Mouse (Mus musculus) midbrain, embryonic 16.5 days (tissue): ENCODE results near the gene Mageb16. TPM values are rescaled to one million over a fixed set of nuclear protein-coding genes. Genes with fewer than 3 reads are reported as not detected.

Experiments used
- ATAC-seq: fragments of 200-750 bp; cut with Nextera tagmentation; 2 replicates; pipeline ENCODE4 v1.8.0; 2017; ENCODE audit warnings: moderate TSS enrichment
- H3K27ac ChIP-seq: fragments of 300-500 bp; sonication (generic); 2 replicates; pipeline ENCODE4 v1.5.1; 2014; ENCODE audit warnings: mild to moderate bottlenecking, low read length, mixed read lengths
- H3K27me3 ChIP-seq: fragments of 300-500 bp; sonication (generic); 2 replicates; pipeline ENCODE4 v1.6.1; 2014; ENCODE audit warnings: low read depth, low read length, mixed read lengths; ENCODE audit not compliant: control insufficient read depth, insufficient read depth
- H3K36me3 ChIP-seq: fragments of 300-500 bp; sonication (generic); 2 replicates; pipeline ENCODE4 v1.6.1; 2014; ENCODE audit warnings: mild to moderate bottlenecking, low read length, moderate library complexity, mixed read lengths; ENCODE audit not compliant: control insufficient read depth, insufficient read depth
- H3K4me1 ChIP-seq: fragments of 300-500 bp; sonication (generic); 2 replicates; pipeline ENCODE4 v1.6.1; 2014; ENCODE audit warnings: mild to moderate bottlenecking, low read length, mixed read lengths; ENCODE audit not compliant: control insufficient read depth, insufficient read depth
- H3K4me2 ChIP-seq: fragments of 300-500 bp; sonication (generic); 2 replicates; pipeline ENCODE4 v1.6.1; 2014; ENCODE audit warnings: mild to moderate bottlenecking, low read length, mixed read lengths
- H3K4me3 ChIP-seq: fragments of 300-500 bp; sonication (generic); 2 replicates; pipeline ENCODE4 v1.5.1; 2014; ENCODE audit warnings: low read depth, mild to moderate bottlenecking, low read length, moderate library complexity, mixed read lengths
- H3K9ac ChIP-seq: fragments of 300-500 bp; sonication (generic); 2 replicates; pipeline ENCODE4 v1.6.1; 2014; ENCODE audit warnings: low read depth, low read length, mixed read lengths
- H3K9me3 ChIP-seq: fragments of 300-500 bp; sonication (generic); replicated peaks from 2 replicates; pipeline ENCODE4 v1.6.1; 2014; ENCODE audit warnings: mild to moderate bottlenecking, low read length, mixed read lengths; ENCODE audit not compliant: control insufficient read depth, poor library complexity, severe bottlenecking
- WGBS: fragments of 180-500 bp; shearing (Covaris S2); extraction: QIAGEN DNeasy Blood & Tissue Kit; methylation state at CpG from one replicate; pipeline ENCODE4 v1.1.7; 2014; 5-methylcytosine and 5-hydroxymethylcytosine counted together
- polyA plus RNA-seq: library from polyadenylated mRNA; unstranded; fragments of >200 nt; fragmentation: Nextera tagmentation; extraction: Ambion mirVana; gene quantifications from 2 replicates; pipeline ENCODE4 v1.2.1, GENCODE M21; 2015

Mageb16 gene
- polyA plus RNA-seq: 0.22 and 0.38 TPM in 2 replicates

DNA sequence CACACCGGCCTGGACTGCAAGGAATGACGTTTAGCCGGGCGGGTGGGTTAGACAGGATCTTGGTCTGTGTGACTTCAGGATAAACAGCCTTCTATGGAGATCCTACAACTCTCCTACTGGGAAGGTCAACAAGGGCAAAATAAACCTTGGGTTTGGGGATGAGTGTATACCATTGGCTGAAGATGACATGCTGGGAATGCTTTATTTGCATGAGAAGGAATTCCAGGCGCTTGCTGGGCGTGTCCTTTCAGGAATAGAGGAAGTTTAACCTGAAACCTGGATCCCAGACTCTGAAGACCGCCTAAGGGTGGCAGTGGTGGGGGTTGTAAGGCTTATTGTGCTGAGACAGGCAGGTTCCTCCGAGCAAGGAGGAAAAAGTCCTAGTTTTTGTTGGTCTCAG lies at the start of gene Mageb16:
TSS of gene Mageb16 (minus strand) at position 25 of the 400 bp plus-strand sequence.
- Histone ChIP-seq H3K4me2 (no peak within 1 kb of the TSS), H3K4me3 (no peak within 1 kb of the TSS), H3K4me1 (no peaks in the 10 kb centered on the region), H3K9me3 (no peaks in the 10 kb centered on the region), H3K27ac (no peak within 1 kb of the TSS), H3K27me3 (no peaks in the 10 kb centered on the region), H3K9ac (no peak within 1 kb of the TSS), H3K36me3 (no peaks in the 10 kb centered on the region)
- no peak for ATAC-seq
- 63% methylated on average over 8 of the region's 8 CpGs for WGBS

DNA sequence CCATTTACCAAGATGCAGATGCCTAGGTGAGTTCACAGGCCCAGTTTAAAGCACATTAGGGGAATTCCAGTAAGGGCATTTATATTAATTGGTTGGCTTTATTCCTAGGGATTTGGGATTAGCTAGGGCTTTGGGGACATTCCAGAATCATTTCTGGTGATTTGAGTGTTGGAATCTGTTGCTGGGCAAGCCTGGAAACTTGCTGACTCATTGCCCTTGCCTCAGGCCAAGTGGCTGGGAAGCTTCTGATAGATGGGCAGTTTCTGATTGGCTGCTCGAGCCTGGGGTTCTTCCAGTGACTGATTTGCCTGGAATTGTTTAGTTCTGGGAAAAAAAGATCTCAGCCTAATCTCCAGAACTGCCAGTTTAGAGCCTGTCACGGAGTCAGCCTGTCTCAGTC lies 20.1 kb downstream of the Mageb16 start:
- H3K4me2 ChIP-seq: no peak overlapping the region
- no peaks in the 10 kb centered on the region for H3K36me3 ChIP-seq
- H3K9ac ChIP-seq: no peak overlapping the region
- ATAC-seq: no peak
- no peak overlapping the region for H3K4me3 ChIP-seq
- 50% methylated on average over 2 of the region's 2 CpGs for WGBS
- H3K4me1 ChIP-seq: no peaks in the 10 kb centered on the region
- H3K27me3 ChIP-seq: no peaks in the 10 kb centered on the region
- H3K27ac ChIP-seq: no peak overlapping the region
- H3K9me3 ChIP-seq: no peaks in the 10 kb centered on the region

DNA sequence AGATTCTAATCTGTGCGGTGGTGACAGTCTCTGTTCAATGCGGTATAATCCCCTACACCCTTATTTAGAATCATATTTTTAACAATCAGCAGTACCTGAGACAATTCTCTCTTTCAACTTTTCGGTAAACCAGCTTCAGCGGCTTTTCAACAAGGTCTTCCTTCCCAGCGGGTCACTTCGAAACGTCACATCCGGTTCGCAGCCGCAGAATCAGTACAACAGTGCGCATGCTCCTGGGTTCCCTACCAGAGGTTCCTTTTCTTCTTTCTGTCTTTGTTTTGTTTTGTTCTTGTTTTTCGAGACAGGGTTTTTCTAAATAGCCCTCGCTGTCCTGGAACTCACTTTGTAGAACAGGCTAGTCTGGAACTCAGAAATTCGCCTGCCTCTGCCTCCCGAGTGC lies 35.8 kb downstream of the Mageb16 start:
- Histone ChIP-seq H3K9me3 (no peaks in the 10 kb centered on the region), H3K4me2 (no peak overlapping the region), H3K4me1 (no peaks in the 10 kb centered on the region), H3K4me3 (no peak overlapping the region), H3K27me3 (no peaks in the 10 kb centered on the region), H3K9ac (no peak overlapping the region), H3K27ac (no peak overlapping the region), H3K36me3 (no peaks in the 10 kb centered on the region)
- ATAC-seq: no peak
- WGBS: 90% methylated on average over 15 of the region's 15 CpGs

DNA sequence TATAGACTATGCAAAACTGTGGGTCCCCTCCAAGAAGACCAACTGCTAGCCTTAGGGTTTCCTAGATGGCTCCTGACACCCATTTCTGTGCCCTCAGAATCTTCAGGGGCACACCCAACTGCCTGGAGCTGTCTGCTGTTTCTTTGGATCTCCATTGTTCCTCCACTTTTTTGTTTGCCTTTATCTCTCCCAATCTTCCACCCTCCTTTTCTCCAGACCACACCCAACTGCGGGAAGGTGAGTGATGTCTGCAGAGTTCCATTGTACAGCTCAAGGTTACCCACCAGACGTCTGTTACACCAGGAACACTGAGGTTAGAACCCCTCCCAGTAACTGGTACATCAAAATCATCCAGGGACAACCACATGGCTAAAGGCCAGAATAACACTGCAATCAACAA lies 64.8 kb downstream of the Mageb16 start:
- no peak overlapping the region for H3K9ac ChIP-seq
- WGBS: 87% methylated on average over 2 of the region's 2 CpGs
- no peaks in the 10 kb centered on the region for H3K4me1 ChIP-seq
- no peaks in the 10 kb centered on the region for H3K27me3 ChIP-seq
- ATAC-seq: no peak
- no peak overlapping the region for H3K27ac ChIP-seq
- no peaks in the 10 kb centered on the region for H3K9me3 ChIP-seq
- no peaks in the 10 kb centered on the region for H3K36me3 ChIP-seq
- H3K4me3 ChIP-seq: no peak overlapping the region
- no peak overlapping the region for H3K4me2 ChIP-seq

Other genes starting within 250 kb of the Mageb16 start
- 1.5 and 1.6 TPM in 2 replicates for gene Gm7173, start 154.2 kb downstream of the Mageb16 start, polyA plus RNA-seq